Mouse (Mus musculus) neural tube, embryonic 13.5 days (tissue): ENCODE data around the gene C130074G19Rik. TPM values are rescaled to one million over a fixed set of nuclear protein-coding genes. Genes with fewer than 3 reads are reported as not detected.

Source experiments
- ATAC-seq: fragments of 200-750 bp; cut with Nextera tagmentation; 2 replicates; pipeline ENCODE4 v1.8.0; 2017; ENCODE audit warnings: low read depth, mild to moderate bottlenecking, moderate TSS enrichment, moderate library complexity
- H3K27ac ChIP-seq: fragments of 300-500 bp; sonication (generic); replicated peaks from 2 replicates; pipeline ENCODE4 v1.5.1; 2015; ENCODE audit warnings: moderate library complexity, mild to moderate bottlenecking, inconsistent platforms
- H3K27me3 ChIP-seq: fragments of 300-500 bp; sonication (generic); 2 replicates; pipeline ENCODE4 v1.6.1; 2015; ENCODE audit warnings: mild to moderate bottlenecking, inconsistent platforms
- H3K36me3 ChIP-seq: fragments of 300-500 bp; sonication (generic); 2 replicates; pipeline ENCODE4 v1.6.1; 2015; ENCODE audit warnings: mild to moderate bottlenecking, inconsistent platforms
- H3K4me1 ChIP-seq: fragments of 300-500 bp; sonication (generic); replicated peaks from 2 replicates; pipeline ENCODE4 v1.6.1; 2015; ENCODE audit warnings: inconsistent platforms
- H3K4me2 ChIP-seq: fragments of 300-500 bp; sonication (generic); 2 replicates; pipeline ENCODE4 v1.6.1; 2015; ENCODE audit warnings: inconsistent platforms, mild to moderate bottlenecking, moderate library complexity
- H3K4me3 ChIP-seq: fragments of 300-500 bp; sonication (generic); 2 replicates; pipeline ENCODE4 v1.5.1; 2015; ENCODE audit warnings: mild to moderate bottlenecking, inconsistent platforms
- H3K9ac ChIP-seq: fragments of 300-500 bp; sonication (generic); 2 replicates; pipeline ENCODE4 v1.6.1; 2015; ENCODE audit warnings: moderate library complexity, mild to moderate bottlenecking, inconsistent platforms
- H3K9me3 ChIP-seq: fragments of 300-500 bp; sonication (generic); 2 replicates; pipeline ENCODE4 v1.6.1; 2016; ENCODE audit warnings: inconsistent platforms
- WGBS: fragments of 180-500 bp; shearing (Covaris S2); methylation state at CpG from one replicate; pipeline ENCODE4 v1.1.7; 2015; 5-methylcytosine and 5-hydroxymethylcytosine counted together
- polyA plus RNA-seq: library from polyadenylated mRNA; unstranded; fragments of >200 nt; fragmentation: Nextera tagmentation; extraction: Ambion mirVana; gene quantifications from 2 replicates; pipeline ENCODE4 v1.2.1, GENCODE M21; 2015

The C130074G19Rik gene
- polyA plus RNA-seq, 1 experiment from 2014 or later, result 1.2 TPM

DNA sequence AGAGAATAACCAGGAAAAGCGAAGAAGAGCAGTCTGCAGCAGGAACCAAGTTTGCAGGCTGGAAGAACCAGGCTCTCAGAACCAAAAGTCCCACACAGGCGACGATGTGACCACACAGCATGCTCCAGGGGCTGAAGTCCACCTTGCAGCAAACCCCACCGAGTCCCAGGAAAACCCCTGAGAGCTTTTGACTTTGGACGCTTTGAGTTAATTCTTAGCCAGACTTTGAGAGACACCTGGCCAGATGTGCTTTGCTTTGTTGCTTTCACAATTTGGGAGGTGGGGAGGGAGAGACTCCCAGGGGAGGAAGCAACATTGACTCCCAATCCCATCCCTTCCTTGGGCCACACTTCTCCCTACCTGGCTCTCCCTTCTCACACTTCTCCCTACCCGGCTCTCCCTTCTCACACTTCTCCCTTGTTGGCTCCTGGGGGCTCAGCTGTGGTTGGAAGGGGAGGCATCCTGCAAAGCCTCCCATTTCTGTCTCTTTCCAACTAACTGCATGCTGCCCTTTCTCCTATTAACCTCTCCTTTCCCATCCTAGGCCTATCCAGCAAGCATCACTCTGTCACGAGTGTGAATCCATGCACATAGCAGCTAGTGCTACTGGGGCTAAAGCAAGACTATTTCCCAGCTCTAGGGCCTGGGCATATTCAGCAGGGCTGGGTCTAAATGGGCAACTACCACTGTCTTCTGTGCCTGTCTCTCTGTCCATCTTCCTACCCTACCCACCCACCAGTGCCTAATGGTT is 10.8 kb downstream of the C130074G19Rik start:
- ATAC-seq, result no peak
- Histone ChIP-seq H3K9ac (no peak overlapping the region), H3K4me2 (no peak overlapping the region), H3K27ac (no peak overlapping the region), H3K27me3 (no peaks in the 10 kb centered on the region), H3K4me3 (no peak overlapping the region), H3K36me3 (no peaks in the 10 kb centered on the region), H3K9me3 (no peaks in the 10 kb centered on the region), H3K4me1 (0 out of 2 replicates have a peak, but pooled peaks cover 8% of the 10 kb centered on the region)
- WGBS, result 83% methylated on average over 7 of the region's 7 CpGs

DNA sequence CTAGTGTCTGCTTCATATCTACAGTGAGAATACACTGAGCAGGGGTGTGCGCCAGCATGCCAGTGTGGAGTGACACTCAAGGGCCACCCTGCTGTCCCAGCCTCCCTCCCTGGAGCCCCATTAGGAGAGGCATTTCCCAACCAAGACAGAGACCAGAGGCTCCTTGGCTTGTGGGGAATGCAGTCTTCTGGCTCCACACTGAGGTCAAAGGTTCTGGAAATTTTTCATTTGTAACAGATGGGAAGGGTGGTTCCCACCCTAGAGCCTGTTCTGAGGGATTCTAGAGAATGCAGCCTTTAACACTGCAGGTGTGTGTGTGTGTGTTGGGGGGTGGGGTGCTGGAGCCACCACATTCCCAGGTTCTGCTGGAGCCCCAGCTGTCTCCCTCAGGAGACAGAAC is 11.5 kb downstream of the C130074G19Rik start:
- H3K36me3 ChIP-seq, result no peaks in the 10 kb centered on the region
- no peak overlapping the region for H3K27ac ChIP-seq
- H3K4me1 ChIP-seq, result 0 out of 2 replicates have a peak, but pooled peaks cover 8% of the 10 kb centered on the region
- H3K27me3 ChIP-seq, result no peaks in the 10 kb centered on the region
- H3K9me3 ChIP-seq, result no peaks in the 10 kb centered on the region
- H3K4me3 ChIP-seq, result no peak overlapping the region
- H3K9ac ChIP-seq, result no peak overlapping the region
- H3K4me2 ChIP-seq, result no peak overlapping the region
- ATAC-seq, result no peak
- WGBS, result 94% methylated on average over 1 of the region's 1 CpGs

DNA sequence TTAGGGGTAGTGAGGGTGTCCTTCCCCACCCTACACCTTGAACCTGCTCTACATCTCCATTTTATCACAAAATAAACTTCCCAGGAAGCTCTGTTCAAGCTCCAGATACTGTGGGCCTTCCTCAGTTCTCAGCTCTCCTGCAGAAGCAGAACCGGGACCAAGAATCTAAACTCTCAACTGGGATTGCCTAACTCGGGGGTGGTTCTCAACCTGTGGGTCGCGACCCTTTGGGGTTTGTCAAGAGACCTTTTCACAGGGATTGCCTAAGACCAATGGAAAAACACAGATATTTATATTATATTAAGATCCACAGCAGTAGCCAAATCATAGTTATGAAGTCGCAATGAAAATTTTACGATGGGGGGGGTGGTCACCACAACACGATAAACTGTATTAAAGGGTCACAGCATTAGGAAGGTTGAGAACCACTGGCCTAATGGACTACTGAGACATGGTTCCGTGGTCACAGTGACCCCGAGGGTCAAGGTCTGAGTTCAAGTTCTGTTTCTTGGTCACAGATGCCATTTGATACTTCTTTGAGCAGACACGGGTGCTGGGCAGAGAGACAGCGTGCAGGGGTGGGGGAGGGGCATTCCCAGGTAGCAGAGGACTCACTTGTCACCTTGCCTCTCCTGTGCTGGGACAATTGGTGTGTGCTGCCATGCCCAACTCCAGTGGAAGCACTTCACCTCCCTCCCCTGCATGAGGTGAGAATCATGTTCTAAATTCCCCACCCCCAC is 12.2 kb downstream of the C130074G19Rik start:
- H3K27me3 ChIP-seq, result no peaks in the 10 kb centered on the region
- no peaks in the 10 kb centered on the region for H3K36me3 ChIP-seq
- no peak overlapping the region for H3K27ac ChIP-seq
- H3K4me3 ChIP-seq, result no peak overlapping the region
- no peak for ATAC-seq
- H3K9me3 ChIP-seq, result no peaks in the 10 kb centered on the region
- 83% methylated on average over 11 of the region's 11 CpGs for WGBS
- no peak overlapping the region for H3K9ac ChIP-seq
- 0 out of 2 replicates have a peak, but pooled peaks cover 8% of the 10 kb centered on the region for H3K4me1 ChIP-seq
- H3K4me2 ChIP-seq, result no peak overlapping the region

DNA sequence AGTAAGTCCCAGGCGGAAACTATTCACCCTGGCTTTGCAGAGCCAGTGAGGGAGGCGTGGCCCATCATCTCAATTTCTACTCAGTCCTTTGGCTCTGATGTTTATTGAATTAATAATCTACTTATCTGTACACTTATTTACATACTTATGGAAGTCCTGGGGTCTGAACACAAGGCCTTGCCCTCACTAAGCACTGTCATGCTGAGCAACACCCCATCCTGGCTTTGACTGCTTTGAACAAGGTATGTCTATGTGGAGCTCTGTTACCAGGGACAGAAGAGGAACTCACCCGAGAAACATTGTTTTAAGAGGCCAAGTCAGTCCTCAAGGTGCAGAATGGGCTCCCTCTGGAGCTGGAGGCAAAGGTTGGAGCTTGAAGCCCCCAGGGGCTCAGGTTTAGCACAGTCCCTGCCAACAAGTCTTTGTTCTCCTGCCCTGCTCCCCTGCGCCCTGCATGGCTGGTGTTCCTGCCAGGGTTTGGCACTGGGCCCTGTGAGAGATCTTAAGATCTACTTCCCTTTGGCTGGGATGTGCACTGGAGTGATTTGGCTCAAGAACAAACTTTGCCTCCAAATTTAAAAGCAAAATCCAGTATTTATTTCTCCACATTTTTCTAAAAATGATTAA is 13.0 kb downstream of the C130074G19Rik start:
- ATAC-seq, result no peak
- Histone ChIP-seq H3K4me1 (0 out of 2 replicates have a peak, but pooled peaks cover 8% of the 10 kb centered on the region), H3K27ac (no peak overlapping the region), H3K27me3 (no peaks in the 10 kb centered on the region; the same call in 1 of the 2 replicates), H3K9ac (no peak overlapping the region), H3K36me3 (no peaks in the 10 kb centered on the region), H3K4me2 (no peak overlapping the region), H3K4me3 (no peak overlapping the region), H3K9me3 (no peaks in the 10 kb centered on the region)
- 69% methylated on average over 4 of the region's 4 CpGs for WGBS

DNA sequence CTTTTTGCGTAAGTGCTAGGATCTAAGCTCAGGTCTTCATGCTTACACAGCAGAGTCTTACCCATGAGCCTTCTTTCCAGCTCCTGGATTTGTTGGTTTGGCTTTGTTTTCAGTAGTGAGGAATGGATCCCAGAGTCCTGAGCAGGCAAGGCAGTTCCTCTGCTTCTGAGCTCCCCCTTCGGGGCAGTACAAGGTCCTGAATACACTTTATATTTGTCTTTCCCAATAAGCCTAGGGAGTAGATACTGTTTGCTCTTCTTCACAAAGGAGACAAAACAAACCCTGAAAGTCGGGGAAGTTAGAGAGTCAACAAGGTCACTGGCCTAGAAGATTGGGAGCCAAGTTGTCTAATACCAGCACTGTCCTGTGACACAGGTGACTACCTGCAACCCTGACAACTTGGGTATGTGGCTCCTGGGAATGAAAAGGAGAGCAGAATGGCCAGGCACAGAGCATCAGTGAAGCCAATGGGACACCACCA is 15.3 kb downstream of the C130074G19Rik start:
- Histone ChIP-seq H3K36me3 (no peaks in the 10 kb centered on the region), H3K4me3 (no peak overlapping the region), H3K4me1 (0 out of 2 replicates have a peak, but pooled peaks cover 8% of the 10 kb centered on the region), H3K9ac (no peak overlapping the region), H3K4me2 (no peak overlapping the region), H3K27me3 (peaks cover 4% of the 10 kb centered on the region; the same call in 1 of the 2 replicates), H3K27ac (no peak overlapping the region), H3K9me3 (no peaks in the 10 kb centered on the region)
- ATAC-seq, result no peak
- WGBS, result 92% methylated on average over 3 of the region's 3 CpGs

DNA sequence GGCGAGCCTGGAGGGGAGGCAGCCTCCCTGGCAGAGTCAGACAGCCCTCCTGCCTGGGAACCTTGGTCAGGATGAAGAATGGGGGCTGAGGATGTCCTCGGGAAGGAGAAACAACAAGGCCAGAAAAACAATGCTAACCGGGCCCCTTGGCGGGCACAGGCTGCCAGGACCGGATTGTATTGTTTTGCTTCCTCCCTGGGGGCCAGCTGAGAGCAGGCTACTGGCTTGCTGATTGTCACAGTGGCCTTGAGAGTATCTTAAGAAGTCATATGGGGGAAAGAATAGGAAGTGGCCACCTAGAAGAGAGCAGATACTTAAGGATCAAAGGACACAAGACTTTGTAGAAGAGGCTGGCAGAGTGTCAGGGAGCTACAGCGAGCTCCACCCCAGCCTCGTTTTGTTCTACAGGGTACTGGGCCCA is 18.6 kb downstream of the C130074G19Rik start:
- Histone ChIP-seq H3K4me1 (no peaks in the 10 kb centered on the region), H3K4me2 (no peak overlapping the region), H3K4me3 (no peak overlapping the region), H3K36me3 (no peaks in the 10 kb centered on the region), H3K27ac (peak overlapping the region; percentile 42; the same call in 1 of the 2 replicates), H3K9me3 (no peaks in the 10 kb centered on the region), H3K9ac (no peak overlapping the region), H3K27me3 (peaks cover 15% of the 10 kb centered on the region)
- WGBS, result 27% methylated on average over 7 of the region's 7 CpGs
- ATAC-seq, result no peak

DNA sequence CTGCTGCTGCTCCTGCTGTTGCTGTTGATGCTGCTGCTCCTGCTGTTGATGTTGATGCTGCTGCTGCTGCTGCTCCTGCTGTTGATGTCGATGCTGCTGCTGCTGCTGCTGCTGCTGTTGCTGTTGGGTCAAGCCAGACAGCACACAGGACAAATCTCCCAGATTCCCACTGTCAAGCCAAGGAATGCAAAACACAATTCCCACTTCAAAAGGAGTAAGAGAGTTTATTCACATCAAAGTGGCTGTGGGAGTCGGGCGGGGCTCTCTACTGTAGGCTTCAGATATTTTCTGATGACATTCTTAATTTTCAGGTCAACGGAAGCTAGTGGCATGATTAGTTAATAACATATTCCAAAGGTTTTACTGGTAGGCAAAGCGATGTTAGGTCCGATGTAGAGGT is 20.4 kb downstream of the C130074G19Rik start:
- Histone ChIP-seq H3K4me3 (no peak overlapping the region), H3K27ac (no peak overlapping the region), H3K9ac (no peak overlapping the region), H3K27me3 (peaks cover 21% of the 10 kb centered on the region), H3K4me1 (no peaks in the 10 kb centered on the region), H3K36me3 (no peaks in the 10 kb centered on the region), H3K4me2 (no peak overlapping the region), H3K9me3 (no peaks in the 10 kb centered on the region)
- 90% methylated on average over 6 of the region's 6 CpGs for WGBS
- ATAC-seq, result no peak

DNA sequence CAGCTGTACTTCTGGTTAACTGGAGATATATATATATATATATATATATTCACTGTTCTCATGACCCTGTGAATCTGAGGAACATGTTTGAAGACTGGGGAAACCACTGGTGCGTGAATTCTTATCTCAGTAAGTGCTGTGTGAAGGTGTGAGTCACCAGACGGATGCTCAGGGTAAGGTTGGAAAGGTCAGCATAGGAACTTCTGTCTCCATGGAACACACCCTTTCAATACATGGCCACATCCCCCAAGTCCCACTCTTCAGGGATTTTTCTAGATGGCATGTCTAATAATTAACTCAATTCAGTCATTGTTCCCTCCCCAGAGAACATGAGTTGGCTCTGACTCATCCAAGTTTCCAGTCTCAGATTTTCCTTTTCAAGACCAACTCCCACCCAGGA is 21.5 kb downstream of the C130074G19Rik start:
- H3K4me3 ChIP-seq, result no peak overlapping the region
- H3K27ac ChIP-seq, result no peak overlapping the region
- 74% methylated on average over 2 of the region's 2 CpGs for WGBS
- H3K27me3 ChIP-seq, result peaks cover 21% of the 10 kb centered on the region
- no peaks in the 10 kb centered on the region for H3K9me3 ChIP-seq
- H3K4me1 ChIP-seq, result no peaks in the 10 kb centered on the region
- no peak overlapping the region for H3K9ac ChIP-seq
- ATAC-seq, result no peak
- H3K4me2 ChIP-seq, result no peak overlapping the region
- H3K36me3 ChIP-seq, result no peaks in the 10 kb centered on the region

DNA sequence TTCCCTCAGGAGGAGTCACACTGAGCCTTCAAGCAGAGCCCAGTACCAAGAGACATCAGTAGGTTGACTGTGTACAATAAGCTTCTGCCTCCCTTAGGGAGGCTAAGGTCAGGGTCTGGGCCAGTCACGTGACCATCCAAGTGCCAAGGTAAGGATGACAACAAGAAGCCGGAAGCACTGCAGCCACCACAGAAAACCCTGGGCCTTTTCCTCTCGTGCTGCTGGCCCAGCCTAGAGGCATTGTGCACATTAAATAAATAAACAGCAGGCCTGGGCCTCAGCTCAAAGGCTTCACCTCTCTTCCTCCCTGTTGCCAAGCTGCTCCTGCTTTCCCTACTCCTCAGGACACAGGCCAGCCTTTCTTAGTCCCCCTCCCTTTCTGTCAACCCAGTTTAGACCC is 22.7 kb downstream of the C130074G19Rik start:
- Histone ChIP-seq H3K4me3 (no peak overlapping the region), H3K4me2 (no peak overlapping the region), H3K27ac (no peak overlapping the region), H3K4me1 (no peaks in the 10 kb centered on the region), H3K9me3 (no peaks in the 10 kb centered on the region), H3K27me3 (peaks cover 24% of the 10 kb centered on the region), H3K9ac (no peak overlapping the region), H3K36me3 (no peaks in the 10 kb centered on the region)
- no peak for ATAC-seq
- 67% methylated on average over 3 of the region's 3 CpGs for WGBS

DNA sequence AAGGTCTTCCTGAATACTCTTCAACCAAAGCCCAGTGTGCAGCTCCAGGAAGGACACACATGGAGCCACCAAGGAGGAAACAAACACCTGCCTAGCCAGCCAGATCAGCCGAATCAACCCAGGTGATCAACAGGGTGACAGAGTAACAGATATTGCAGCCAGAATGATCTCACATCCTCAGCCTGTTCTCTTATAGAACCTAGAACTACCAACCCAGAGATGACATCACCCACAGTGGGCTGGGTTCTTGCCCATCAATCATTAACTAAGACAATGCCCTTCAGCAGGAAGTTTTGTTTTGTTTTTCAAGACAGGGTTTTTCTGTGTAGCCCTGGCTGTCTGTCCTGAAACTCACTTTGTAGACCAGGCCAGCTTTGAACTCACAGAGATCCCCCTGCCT is 24.8 kb downstream of the C130074G19Rik start:
- Histone ChIP-seq H3K27ac (no peak overlapping the region), H3K9me3 (no peaks in the 10 kb centered on the region), H3K4me2 (no peak overlapping the region), H3K4me3 (no peak overlapping the region), H3K27me3 (peaks cover 38% of the 10 kb centered on the region), H3K9ac (no peak overlapping the region), H3K4me1 (0 out of 2 replicates have a peak, but pooled peaks cover 6% of the 10 kb centered on the region), H3K36me3 (no peaks in the 10 kb centered on the region)
- WGBS, result 87% methylated on average over 1 of the region's 1 CpGs
- no peak for ATAC-seq

DNA sequence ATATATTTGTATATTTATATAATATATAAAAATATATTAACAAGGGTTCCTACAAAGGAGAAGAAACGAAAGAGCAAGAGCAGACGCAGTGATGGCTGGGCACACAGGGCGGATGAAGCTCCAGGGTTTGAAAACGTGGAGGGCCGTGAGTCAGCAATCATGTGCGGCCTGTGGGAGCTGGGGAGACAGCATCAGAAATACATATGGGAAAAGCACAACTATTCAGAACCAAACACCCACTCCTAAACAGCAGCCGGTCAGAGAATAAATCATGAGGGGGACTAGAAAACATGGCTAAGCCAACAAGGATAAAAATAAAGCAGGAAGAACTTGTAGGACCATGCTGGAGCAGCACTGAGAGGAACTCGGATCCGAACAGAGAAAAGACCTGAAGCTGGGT is 25.8 kb downstream of the C130074G19Rik start:
- no peaks in the 10 kb centered on the region for H3K9me3 ChIP-seq
- ATAC-seq, result no peak
- 88% methylated on average over 9 of the region's 9 CpGs for WGBS
- H3K36me3 ChIP-seq, result no peaks in the 10 kb centered on the region
- H3K4me3 ChIP-seq, result no peak overlapping the region
- H3K4me1 ChIP-seq, result peaks cover 9% of the 10 kb centered on the region; the same call in 1 of the 2 replicates
- no peak overlapping the region for H3K4me2 ChIP-seq
- H3K27me3 ChIP-seq, result peaks cover 38% of the 10 kb centered on the region
- H3K27ac ChIP-seq, result no peak overlapping the region
- H3K9ac ChIP-seq, result no peak overlapping the region

DNA sequence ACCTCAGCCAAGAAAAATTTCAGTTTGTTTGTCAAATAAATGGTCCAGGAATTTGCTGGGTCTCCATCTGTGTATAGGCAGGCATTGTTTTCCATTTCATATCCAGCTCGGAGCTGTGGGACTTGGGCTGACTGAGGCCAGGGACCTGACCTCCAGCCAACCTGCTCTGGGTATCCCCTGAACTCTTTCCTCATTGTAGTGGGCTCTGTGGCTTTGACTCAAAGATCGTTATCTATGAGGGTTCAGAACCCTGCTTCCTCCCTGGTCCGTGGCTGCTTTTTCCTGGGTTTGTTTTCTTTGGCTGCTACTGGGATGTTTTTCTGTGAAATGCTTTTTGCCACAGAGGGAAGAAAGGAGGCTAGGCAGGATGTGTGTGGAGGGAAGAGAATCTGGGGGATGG is 29.1 kb downstream of the C130074G19Rik start:
- no peak overlapping the region for H3K27ac ChIP-seq
- H3K36me3 ChIP-seq, result no peaks in the 10 kb centered on the region
- H3K4me1 ChIP-seq, result peaks cover 17% of the 10 kb centered on the region; the same call in 1 of the 2 replicates
- no peak overlapping the region for H3K4me3 ChIP-seq
- H3K4me2 ChIP-seq, result no peak overlapping the region
- ATAC-seq, result no peak
- 65% methylated on average over 3 of the region's 3 CpGs for WGBS
- H3K9me3 ChIP-seq, result no peaks in the 10 kb centered on the region
- no peak overlapping the region for H3K9ac ChIP-seq
- peaks cover 49% of the 10 kb centered on the region for H3K27me3 ChIP-seq
